Mouse (Mus musculus) heart, adult 11 months (tissue): ENCODE measurements at regions not wholly inside any gene's neighbourhood (a gene's known extent, or its start where the extent isn't known, plus 50 kb on each side); places are given as distances from the start of the nearest gene placed in this dataset.
A peak's percentile ranks its signal among the peaks of the same experiment; 100 is the strongest.
"Not testable (repeated sequence)": the region's sequence is repeated elsewhere in the genome, so short reads cannot be mapped to it uniquely, and the experiment has no call there.

ENCODE experiments used
- DNase-seq: peaks from one replicate; pipeline ENCODE4 v3.0.0; 2022

DNA sequence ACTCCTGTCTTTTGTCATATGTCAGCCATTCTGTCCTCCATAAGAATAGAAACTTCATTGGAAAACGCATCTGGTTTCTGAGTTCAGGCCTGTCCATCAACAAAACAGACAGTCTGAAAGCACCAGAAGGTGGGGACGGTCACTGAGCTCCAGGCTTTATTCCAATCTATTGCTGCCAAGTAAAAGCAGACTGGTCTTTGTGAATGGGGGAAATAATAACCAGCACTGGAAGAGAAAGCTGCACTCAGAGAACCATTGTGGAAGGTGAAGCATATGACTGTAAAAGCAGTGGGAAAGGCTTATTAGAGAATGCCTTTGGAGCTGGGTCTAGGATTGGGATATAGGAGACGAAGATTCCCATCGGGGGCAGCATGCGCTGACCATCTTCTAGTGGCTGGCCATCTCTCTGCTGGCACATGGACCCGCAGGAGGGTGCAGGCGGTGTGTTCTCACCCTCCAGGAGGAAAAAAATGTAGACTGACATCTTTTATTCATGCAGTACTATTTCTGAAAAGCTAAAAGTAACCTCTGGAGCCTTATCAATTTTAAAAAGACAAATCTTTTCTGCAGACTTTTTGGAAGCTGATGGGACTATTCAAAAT is 1638.0 kb downstream of the Car8 start:
- no peak for DNase-seq

- DNase-seq: no peak
These were observed 1642.5 kb downstream of the Car8 start for GRCm38 (mm10) chr4:6596321-6596720.

DNA sequence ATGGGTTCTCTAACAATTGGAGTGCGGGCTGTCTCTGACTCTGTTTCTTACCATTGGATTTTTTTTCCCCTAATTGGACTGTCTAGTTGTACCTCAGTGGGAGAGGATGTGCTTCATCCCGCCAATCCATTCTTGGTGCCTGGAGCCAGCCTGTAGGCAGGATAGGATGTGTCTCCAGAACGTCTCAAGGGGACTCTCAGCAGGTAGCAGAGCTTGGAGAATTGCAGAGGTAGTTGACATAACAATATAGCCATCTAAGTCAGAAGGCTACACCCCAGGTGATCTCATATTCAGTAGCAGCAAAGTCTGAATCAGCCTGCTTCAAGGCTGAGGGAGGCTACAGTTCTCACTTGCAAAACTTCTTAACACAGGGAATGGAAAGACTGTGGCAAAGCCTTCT is 1646.0 kb downstream of the Car8 start:
- not testable (repeated sequence) for DNase-seq

DNA sequence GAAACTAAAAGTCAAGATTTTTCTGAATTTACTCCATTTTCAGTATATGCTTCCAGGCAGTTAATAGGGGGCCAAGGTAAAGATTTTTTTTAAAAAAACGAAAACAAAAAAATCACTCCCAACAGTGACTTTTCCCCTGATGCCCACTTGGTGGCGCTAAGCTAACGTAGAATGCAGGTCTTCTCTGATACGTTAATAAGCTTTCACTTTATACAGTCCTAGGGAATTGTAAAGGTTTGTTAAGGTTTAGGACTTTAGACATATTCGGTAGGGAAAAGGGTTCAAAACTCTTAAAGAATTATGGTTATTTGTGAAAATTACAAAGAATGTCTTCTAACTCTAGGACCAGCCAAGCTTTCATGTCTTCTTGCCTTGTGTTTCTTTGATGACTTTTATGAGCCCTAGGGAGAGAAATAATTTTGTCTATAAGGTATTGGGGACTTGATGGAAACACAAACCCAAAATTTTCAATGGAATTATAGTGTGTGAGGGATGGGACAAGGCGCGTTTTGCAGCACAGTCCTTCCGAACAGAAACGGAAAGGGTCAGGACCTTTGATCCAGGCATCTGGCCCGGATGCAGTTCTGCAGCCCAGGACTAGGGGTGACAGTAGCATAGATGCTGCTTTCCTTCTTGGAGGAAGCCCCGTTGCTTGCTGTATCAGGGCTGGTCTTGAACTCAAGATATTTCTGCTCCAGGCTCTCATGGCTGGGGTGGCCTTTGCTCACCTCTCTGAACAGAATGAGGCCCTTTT is 1677.1 kb downstream of the Car8 start:
- DNase-seq: no peak

DNA sequence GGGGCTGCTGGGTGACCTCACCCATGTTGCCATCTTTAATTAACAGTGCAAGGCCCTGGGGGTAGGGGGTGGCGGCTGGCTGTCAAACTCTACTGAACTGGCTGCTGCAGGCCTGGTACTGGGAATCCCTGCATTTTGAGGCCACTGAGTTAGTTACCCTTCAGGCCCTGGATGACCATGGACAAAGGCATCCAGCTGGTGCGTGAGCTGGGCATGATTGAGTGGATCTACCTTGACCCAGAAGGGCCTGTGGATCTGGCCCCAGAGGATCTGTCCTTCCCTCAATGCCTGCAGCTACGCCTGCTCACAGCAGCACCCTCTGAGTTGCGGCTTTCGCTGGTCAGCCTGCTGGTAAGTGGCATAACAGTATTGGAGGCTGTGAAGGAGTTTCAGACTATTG is 1699.2 kb downstream of the Car8 start:
- no peak for DNase-seq

- DNase-seq: peak; percentile 54
These were observed 1706.4 kb downstream of the Car8 start for GRCm38 (mm10) chr4:6532441-6532840.

- DNase-seq: peak; percentile 87
These were observed 1721.2 kb downstream of the Car8 start for GRCm38 (mm10) chr4:6517626-6518025.

DNA sequence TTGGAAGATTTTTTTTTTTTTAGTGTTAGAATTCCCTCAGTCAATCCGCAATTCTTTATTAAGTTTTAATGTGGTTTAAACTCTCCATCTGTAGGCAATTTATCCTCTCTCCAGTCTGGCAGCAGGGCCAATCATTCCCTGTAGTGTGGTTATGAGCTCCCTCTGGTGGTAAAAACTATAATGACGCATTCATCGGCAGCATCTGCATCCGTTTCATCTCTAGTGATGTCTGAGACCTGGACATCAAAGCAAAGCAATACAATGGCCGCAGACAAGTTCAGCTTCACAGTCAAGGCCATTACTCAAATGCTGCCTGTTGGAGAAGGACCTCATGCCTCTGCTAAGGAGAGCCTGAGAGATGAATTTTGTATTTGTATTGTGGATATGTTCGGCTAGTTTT is 1721.7 kb upstream of the Impad1 start:
- peak; percentile 90 for DNase-seq

DNA sequence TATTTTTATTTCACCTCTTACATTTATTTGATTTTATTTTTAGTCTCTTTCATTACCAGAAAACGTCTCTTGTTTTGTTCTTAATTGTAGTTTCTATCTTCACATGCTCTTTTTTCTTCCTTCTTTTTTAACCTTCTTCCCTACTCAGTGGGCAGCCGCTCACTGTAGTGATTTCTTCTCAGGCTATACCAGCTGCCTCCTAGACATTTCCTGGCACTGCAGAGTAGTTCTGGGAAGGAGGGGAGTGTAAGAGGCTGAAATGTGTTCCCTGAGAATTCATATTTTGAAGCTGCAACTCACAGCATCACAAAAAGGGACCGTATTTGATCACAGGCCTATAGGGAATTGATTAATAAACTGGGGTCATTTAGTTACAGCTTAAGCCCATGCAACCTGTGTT is 1720.5 kb upstream of the Impad1 start:
- no peak for DNase-seq

DNA sequence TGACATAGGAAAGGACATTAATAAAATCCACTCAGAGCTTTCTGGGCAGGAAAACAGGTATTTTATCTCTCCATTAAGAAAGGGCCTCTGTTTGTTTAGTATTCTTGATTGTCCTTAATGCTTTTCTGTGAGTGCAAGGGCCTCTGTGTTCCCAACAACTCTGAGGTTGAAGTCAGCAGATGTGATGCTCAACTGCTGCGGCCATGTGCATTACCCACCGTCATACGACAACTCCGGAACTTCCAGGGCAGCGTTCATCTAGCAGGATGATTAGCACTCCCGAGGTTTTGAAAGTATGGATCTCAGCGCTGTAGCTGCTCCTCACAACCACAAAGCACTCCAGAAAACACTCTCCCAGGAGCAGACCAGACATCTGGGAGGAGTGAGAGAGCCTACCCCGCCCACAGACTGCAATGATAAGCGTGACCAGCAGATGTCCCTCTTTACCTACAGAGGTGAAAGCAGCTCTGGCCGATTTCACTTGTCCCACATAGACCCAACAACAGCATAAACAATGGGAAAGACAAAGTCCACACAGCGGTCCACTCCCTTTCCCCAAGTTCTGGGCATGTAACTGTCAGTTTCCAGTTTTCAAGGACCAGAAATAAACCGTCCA is 1719.7 kb upstream of the Impad1 start:
- peak; percentile 95 for DNase-seq

DNA sequence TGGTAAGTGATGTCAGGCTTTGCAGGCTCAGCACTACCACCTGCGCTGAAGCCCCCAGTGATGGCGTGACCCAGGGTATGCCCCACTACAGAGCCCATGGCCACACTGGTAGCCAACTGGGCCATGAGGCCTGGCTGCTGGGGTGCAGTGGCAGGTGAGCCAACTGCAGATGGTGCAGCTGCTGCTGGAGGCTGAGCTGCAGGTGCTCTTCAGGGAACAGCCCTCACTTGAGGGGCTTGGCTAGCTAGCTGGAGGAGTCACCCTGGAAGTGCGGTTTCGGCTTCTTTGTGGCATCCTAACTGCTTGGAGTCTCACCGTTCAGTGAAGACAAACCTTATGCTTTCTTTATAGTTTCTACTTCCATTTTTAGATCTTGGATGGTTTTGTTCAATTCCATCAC is 1714.9 kb upstream of the Impad1 start:
- DNase-seq: no peak
